Mouse (Mus musculus): ENCODE data around the gene Pfn1. TPM values are rescaled to one million over a fixed set of nuclear protein-coding genes. Genes with fewer than 3 reads are reported as not detected.

Pfn1 gene
- polyA plus RNA-seq, 1 experiment: 479 TPM

DNA sequence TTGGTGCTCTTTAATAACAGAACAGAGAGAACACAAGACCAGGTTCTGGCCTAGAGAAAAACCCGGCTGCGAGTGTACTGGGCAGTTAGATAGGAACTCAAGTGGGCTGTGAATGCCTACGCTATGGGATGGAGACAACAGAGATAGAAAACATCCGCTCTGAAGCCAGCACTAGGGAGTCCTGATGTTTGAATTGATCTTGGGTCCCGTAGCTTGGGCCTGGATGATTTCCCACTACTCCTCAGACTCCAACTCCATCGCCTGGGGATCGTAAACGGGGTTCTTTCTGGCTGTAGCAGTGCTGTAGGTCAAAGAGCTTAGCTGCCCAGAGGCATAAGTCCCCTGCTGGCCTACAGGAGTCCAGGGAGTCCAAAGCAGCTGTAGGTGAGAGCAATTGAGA, 33.9 kb upstream of the Pfn1 start:
- DNase-seq (ENCODE audit: low read depth): no peak
- TF ChIP-seq CTCF (IDR thresholded peaks at IDR 0.05; ENCODE audit: borderline replicate concordance, extremely low read depth, insufficient read depth, insufficient read length): no peak
- no peak for TF ChIP-seq POLR2A (IDR thresholded peaks at IDR 0.05; ENCODE audit: borderline replicate concordance, extremely low read depth, insufficient read depth, insufficient read length, poor library complexity, severe bottlenecking)

DNA sequence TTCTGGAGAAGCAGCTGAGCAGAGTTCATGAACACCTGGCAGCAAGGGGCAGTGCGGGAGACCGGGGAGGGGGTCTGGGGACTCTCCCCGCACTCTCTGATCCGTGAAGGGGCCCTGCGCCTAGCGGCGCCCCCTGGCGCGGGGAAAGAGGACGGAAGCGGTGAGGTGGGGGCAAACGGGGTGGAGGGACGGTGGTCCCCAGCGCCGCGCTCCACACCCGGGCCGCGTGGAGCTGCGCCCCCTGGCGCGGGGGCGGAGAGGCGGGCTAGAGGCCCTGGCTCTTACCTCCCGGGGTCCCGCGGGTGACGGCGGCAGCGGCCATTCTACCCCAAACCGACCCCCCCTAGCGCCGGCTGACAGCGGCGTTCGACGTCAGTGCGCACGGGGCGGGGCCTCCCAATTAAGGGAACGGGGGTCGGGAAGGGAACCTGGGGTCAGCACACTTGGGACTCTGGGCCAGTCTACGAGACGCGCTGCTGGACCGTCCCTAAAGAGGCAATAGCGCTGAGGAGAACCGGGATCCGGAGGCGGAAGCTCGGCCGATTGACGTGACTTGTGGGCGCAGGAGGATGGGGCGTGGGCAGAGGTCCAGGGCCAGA, 33.3 kb upstream of the Pfn1 start, which contains the start of gene Camta2:
Gene Camta2 (minus strand): TSS at position 505 of the 599 bp plus-strand sequence.
- DNase-seq (ENCODE audit: low read depth): peak; percentile 85

DNA sequence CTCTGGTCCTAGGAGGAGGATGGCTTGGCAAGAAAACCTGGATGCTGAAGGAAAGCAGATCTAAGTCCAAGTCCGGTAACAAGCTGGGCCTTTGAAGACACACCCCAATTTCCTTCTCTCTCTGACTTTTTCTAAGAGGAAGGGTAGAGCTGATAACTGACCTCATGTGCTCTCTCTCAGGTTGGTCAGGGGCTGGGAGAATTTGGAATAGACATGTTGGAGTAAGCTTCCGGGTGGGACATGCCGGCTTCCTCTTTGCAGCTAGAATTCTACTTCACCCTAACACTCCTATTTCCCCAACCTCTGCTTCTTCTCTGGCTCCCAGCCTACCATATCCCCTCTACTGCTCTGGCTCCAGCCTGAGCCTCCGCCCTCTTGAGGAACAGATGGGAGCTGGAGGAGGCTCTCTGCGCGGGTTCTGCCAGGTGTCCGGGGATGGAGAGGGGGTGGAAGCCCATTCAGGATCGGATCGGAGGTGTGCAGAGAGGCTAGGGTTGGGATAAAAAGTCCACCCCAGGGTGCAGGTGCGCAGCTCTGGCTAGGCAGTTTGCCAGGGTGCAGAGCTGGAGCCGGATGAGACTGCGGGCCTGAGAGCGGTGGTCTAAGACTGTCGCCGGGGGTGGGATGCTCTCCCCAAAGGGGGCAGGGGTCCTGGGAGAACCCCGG, 32.6 kb upstream of the Pfn1 start:
- TF ChIP-seq POLR2A (IDR thresholded peaks at IDR 0.05; ENCODE audit: borderline replicate concordance, extremely low read depth, insufficient read depth, insufficient read length, poor library complexity, severe bottlenecking) (no peak), CTCF (IDR thresholded peaks at IDR 0.05; ENCODE audit: borderline replicate concordance, extremely low read depth, insufficient read depth, insufficient read length) (no peak)
- DNase-seq (ENCODE audit: low read depth): peak; percentile 72

More for the DNA sequence above, 33.3 kb upstream of the Pfn1 start, which contains the start of gene Camta2:
- TF ChIP-seq POLR2A (IDR thresholded peaks at IDR 0.05; ENCODE audit: borderline replicate concordance, extremely low read depth, insufficient read depth, insufficient read length, poor library complexity, severe bottlenecking) (peak; percentile 51; the same call in 1 of the 2 replicates), CTCF (IDR thresholded peaks at IDR 0.05; ENCODE audit: borderline replicate concordance, extremely low read depth, insufficient read depth, insufficient read length) (peak; percentile 39)

DNA sequence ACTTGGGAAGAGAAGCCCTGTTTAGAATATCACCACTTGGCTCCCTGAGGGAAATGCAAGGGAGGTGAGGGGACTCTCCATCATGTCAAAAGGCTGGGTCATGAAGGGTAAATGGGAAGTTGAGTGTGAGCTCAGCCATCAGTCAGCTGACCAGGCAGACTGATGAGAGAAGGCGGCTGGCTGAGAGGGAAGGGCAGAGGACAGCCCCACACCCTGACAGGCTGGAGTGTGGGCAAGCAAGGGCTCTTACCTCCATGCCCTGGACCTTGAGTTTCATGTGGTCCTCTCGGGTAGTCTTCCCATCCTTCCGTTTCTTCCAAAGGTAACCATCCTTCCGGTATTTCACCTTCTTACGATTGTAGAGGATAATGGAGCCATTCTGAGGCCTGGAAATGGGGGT, 29.2 kb upstream of the Pfn1 start:
- no peak for TF ChIP-seq POLR2A (IDR thresholded peaks at IDR 0.05; ENCODE audit: borderline replicate concordance, extremely low read depth, insufficient read depth, insufficient read length, poor library complexity, severe bottlenecking)
- TF ChIP-seq CTCF (IDR thresholded peaks at IDR 0.05; ENCODE audit: borderline replicate concordance, extremely low read depth, insufficient read depth, insufficient read length): no peak
- no peak for DNase-seq (ENCODE audit: low read depth)

DNA sequence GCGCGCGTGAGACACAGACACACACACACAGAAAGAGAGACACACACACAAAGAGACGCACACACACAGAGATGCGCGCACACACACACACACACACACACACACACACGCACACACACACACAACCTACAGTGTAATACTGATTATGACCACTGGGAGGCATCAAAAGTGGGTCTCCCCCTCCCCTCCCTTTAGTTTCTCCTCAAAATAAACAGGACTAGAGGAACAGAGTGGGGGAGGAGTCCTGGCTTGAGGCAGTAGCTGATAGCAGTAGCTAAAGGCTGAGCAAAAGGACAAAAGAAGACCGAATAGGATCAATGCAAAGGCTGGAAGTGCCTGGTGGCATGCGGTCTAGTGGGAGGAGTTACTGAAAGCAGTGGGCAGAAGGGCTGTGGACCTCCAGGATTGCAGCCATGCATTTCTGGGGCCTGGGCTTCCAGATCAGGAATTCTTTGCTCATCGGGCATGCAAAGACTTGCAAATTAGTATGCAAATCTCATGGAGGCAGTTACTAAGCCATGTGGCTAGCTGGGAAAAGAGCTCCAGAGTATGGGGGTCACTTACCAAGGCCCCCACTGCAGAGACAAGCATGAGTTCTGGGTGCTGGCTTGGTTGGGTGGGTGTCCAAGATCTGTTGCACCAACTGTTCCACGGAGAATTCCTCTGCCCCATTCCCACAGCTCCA, 27.6 kb upstream of the Pfn1 start:
- DNase-seq (ENCODE audit: low read depth): peak; percentile 92

DNA sequence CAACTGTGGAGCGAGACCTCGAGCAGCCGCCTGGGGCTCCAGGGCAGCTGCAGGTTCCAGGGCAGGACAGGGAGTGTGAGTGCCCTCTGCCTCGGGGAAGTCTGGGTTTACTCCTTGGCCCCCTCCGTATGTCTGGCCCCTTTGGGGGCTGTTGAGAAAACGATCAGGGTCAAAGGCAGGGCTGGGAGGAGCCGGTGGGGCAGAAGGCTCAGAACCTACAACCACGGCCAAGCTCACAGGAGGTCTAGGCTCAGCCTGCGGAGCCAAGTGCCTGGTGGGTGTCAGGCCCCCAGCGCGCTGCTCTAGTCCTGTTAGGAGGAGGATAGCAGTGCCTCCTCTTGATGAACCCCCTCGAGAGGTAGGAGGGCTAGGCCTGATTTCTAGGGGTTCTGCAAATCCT, 26.7 kb upstream of the Pfn1 start:
- DNase-seq (ENCODE audit: low read depth): no peak
- TF ChIP-seq POLR2A (IDR thresholded peaks at IDR 0.05; ENCODE audit: borderline replicate concordance, extremely low read depth, insufficient read depth, insufficient read length, poor library complexity, severe bottlenecking) (no peak), CTCF (IDR thresholded peaks at IDR 0.05; ENCODE audit: borderline replicate concordance, extremely low read depth, insufficient read depth, insufficient read length) (no peak)

More for the DNA sequence above, 27.6 kb upstream of the Pfn1 start:
- TF ChIP-seq CTCF (IDR thresholded peaks at IDR 0.05; ENCODE audit: borderline replicate concordance, extremely low read depth, insufficient read depth, insufficient read length) (peak; percentile 57), POLR2A (IDR thresholded peaks at IDR 0.05; ENCODE audit: borderline replicate concordance, extremely low read depth, insufficient read depth, insufficient read length, poor library complexity, severe bottlenecking) (no peak)

DNA sequence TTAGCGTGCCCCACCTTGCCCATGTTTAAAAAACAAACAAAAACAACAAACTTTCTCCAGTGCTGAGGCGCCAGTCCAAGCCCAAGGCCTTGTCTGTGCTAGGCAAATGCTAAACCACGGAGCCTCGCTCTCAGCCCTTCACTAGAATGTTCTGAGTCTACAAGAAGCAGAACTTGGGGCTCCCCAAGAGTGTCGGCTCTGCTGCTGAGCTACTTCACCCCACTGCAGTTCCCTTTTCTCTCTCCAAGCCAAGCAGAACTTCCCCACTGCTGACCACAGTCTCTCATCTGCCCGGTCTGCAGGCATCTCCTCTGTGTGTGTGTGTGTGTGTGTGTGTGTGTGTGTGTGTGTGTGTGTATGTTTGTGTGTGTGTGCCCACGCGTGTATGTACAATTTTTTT, 25.4 kb upstream of the Pfn1 start:
- DNase-seq (ENCODE audit: low read depth): no peak
- TF ChIP-seq CTCF (IDR thresholded peaks at IDR 0.05; ENCODE audit: borderline replicate concordance, extremely low read depth, insufficient read depth, insufficient read length) (no peak), POLR2A (IDR thresholded peaks at IDR 0.05; ENCODE audit: borderline replicate concordance, extremely low read depth, insufficient read depth, insufficient read length, poor library complexity, severe bottlenecking) (no peak)

DNA sequence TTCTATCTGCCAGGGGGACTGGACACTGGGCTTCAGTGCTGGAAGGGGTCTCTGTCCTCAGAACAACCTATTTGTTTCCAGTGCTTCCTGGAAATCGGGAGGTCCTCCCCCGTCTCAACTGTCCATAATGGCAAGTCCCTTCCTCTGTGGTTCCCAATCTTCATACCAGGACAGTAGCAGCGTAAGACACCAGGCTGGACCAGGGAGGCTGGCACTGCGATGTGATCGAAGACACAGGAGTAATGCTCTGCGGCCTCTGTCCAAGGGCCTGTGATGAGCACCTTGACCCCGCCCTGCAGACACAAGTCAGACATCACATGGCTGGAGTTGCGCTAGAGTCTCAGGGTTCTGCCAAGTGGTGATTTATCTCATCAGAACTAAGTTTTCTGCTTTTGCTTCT, 24.9 kb upstream of the Pfn1 start:
- TF ChIP-seq POLR2A (IDR thresholded peaks at IDR 0.05; ENCODE audit: borderline replicate concordance, extremely low read depth, insufficient read depth, insufficient read length, poor library complexity, severe bottlenecking): no peak
- no peak for DNase-seq (ENCODE audit: low read depth)

DNA sequence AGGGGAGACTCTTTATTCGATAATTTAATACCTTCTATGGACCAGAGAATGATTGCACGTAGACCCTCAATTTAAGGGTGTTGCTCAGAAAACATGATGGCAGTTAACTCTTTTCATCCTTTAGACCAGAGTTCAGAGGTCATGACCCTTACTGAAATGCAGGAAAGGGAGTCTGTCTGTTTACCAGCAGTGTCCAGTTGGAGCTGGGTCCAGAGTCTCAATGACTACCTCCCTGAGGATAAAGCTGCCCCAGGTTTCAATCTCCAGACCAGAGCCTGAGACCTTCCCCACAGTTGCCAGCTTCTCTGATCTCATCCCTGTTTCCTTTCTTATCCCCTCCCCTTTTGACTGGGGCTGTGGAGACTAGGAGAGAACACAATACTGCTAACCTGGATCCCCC, 24.1 kb upstream of the Pfn1 start:
- DNase-seq (ENCODE audit: low read depth): no peak
- TF ChIP-seq POLR2A (IDR thresholded peaks at IDR 0.05; ENCODE audit: borderline replicate concordance, extremely low read depth, insufficient read depth, insufficient read length, poor library complexity, severe bottlenecking) (no peak), CTCF (IDR thresholded peaks at IDR 0.05; ENCODE audit: borderline replicate concordance, extremely low read depth, insufficient read depth, insufficient read length) (no peak)

DNA sequence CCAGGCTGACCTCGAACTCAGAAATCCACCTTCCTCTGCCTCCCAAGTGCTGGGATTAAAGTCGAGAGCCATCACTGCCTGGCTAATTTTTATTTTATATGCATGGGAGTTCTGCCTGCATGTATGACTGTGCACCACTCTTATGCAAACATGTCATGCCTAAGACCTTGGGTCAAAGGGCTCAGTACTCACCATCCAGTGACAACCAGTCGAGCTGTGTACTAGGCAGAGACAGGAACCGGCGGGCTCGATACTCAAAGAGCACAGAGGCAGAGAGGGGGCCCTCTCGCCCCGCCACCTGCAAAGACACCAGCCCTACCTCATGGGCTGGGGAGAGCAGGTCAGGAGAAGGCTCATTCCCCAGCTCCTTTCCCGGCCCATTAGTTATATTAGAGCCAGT, 23.6 kb upstream of the Pfn1 start:
- TF ChIP-seq POLR2A (IDR thresholded peaks at IDR 0.05; ENCODE audit: borderline replicate concordance, extremely low read depth, insufficient read depth, insufficient read length, poor library complexity, severe bottlenecking) (no peak), CTCF (IDR thresholded peaks at IDR 0.05; ENCODE audit: borderline replicate concordance, extremely low read depth, insufficient read depth, insufficient read length) (no peak)
- DNase-seq (ENCODE audit: low read depth): no peak

DNA sequence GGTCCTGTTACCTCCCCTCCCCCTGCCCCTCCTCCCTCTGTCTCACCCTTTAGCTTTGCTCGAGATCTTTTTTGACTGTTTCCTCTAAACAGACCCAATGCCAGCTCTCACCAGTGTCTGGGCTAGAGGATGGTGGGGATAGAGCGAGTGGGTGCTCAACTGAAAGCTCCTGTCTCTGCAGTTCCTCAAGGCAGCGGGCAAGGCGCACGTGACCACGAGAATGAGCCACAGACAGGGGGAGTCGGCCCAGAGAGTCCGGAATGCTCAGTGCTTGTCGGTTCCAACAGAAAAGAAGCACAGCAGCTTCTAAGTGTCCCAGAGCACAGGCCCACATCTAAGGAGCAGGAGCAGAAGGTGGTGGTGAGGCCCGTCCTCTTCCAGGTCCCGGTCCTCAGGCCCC, 20.1 kb upstream of the Pfn1 start:
- no peak for TF ChIP-seq POLR2A (IDR thresholded peaks at IDR 0.05; ENCODE audit: borderline replicate concordance, extremely low read depth, insufficient read depth, insufficient read length, poor library complexity, severe bottlenecking)
- TF ChIP-seq CTCF (IDR thresholded peaks at IDR 0.05; ENCODE audit: borderline replicate concordance, extremely low read depth, insufficient read depth, insufficient read length): no peak
- DNase-seq (ENCODE audit: low read depth): no peak

Data from brain, embryonic 14.5 days (tissue).